Mouse (Mus musculus): ENCODE measurements at regions not wholly inside any gene's neighbourhood (a gene's known extent, or its start where the extent isn't known, plus 50 kb on each side); places are given as distances from the start of the nearest gene placed in this dataset.
"Not testable (repeated sequence)": the region's sequence is repeated elsewhere in the genome, so short reads cannot be mapped to it uniquely, and the experiment has no call there.

- peak; percentile 13 for DNase-seq (ENCODE audit: low read depth, low spot score)
Measured at GRCm38 (mm10) chr6:117677062-117677461, 163.9 kb upstream of the Zfp637 start.

GRCm38 (mm10) chr6:117677821-117678220, 163.2 kb upstream of the Zfp637 start:
- no peak for DNase-seq (ENCODE audit: low read depth, low spot score)

- no peak for DNase-seq (ENCODE audit: low read depth, low spot score)
Measured at GRCm38 (mm10) chr6:117678276-117678675, 162.7 kb upstream of the Zfp637 start.

GRCm38 (mm10) chr6:117678877-117679276, 162.1 kb upstream of the Zfp637 start:
- DNase-seq (ENCODE audit: low read depth, low spot score): no peak

- no peak for DNase-seq (ENCODE audit: low read depth, low spot score)
Measured at GRCm38 (mm10) chr6:117686212-117686611, 154.8 kb upstream of the Zfp637 start.

GRCm38 (mm10) chr6:117687045-117687444, 153.9 kb upstream of the Zfp637 start:
- peak; percentile 52 for DNase-seq (ENCODE audit: low read depth, low spot score)

- no peak for DNase-seq (ENCODE audit: low read depth, low spot score)
Measured at GRCm38 (mm10) chr6:117688664-117689178, 152.3 kb upstream of the Zfp637 start.

- DNase-seq (ENCODE audit: low read depth, low spot score): no peak
Measured at GRCm38 (mm10) chr6:117700286-117700685, 140.7 kb upstream of the Zfp637 start.

GRCm38 (mm10) chr6:117701547-117701946, 139.4 kb upstream of the Zfp637 start:
- DNase-seq (ENCODE audit: low read depth, low spot score): no peak

GRCm38 (mm10) chr6:117706006-117706405, 135.0 kb upstream of the Zfp637 start:
- DNase-seq (ENCODE audit: low read depth, low spot score): no peak

GRCm38 (mm10) chr6:117709212-117709611, 131.8 kb upstream of the Zfp637 start:
- DNase-seq (ENCODE audit: low read depth, low spot score): no peak

GRCm38 (mm10) chr6:117715056-117715777, 125.8 kb upstream of the Zfp637 start:
- no peak for DNase-seq (ENCODE audit: low read depth, low spot score)

- DNase-seq (ENCODE audit: low read depth, low spot score): not testable (repeated sequence)
Measured at GRCm38 (mm10) chr6:117716422-117716821, 124.6 kb upstream of the Zfp637 start.

GRCm38 (mm10) chr6:117752338-117752737, 88.6 kb upstream of the Zfp637 start:
- not testable (repeated sequence) for DNase-seq (ENCODE audit: low read depth, low spot score)

- DNase-seq (ENCODE audit: low read depth, low spot score): not testable (repeated sequence)
Measured at GRCm38 (mm10) chr6:117755682-117756081, 85.3 kb upstream of the Zfp637 start.

GRCm38 (mm10) chr6:117756176-117756575, 84.8 kb upstream of the Zfp637 start:
- no peak for DNase-seq (ENCODE audit: low read depth, low spot score)

- peak; percentile 54 for DNase-seq (ENCODE audit: low read depth, low spot score)
Measured at GRCm38 (mm10) chr6:117758516-117758915, 82.5 kb upstream of the Zfp637 start.

GRCm38 (mm10) chr6:117771506-117771905, 69.5 kb upstream of the Zfp637 start:
- DNase-seq (ENCODE audit: low read depth, low spot score): no peak

GRCm38 (mm10) chr6:117772396-117772795, 68.6 kb upstream of the Zfp637 start:
- no peak for DNase-seq (ENCODE audit: low read depth, low spot score)

GRCm38 (mm10) chr6:117775304-117776050, 65.5 kb upstream of the Zfp637 start:
- DNase-seq (ENCODE audit: low read depth, low spot score): no peak

GRCm38 (mm10) chr6:117778027-117778426, 63.0 kb upstream of the Zfp637 start:
- no peak for DNase-seq (ENCODE audit: low read depth, low spot score)

GRCm38 (mm10) chr6:117778481-117778880, 62.5 kb upstream of the Zfp637 start:
- DNase-seq (ENCODE audit: low read depth, low spot score): no peak

GRCm38 (mm10) chr6:117779020-117779419, 62.0 kb upstream of the Zfp637 start:
- no peak for DNase-seq (ENCODE audit: low read depth, low spot score)
